Mouse (Mus musculus) kidney, postnatal 14 days (tissue): ENCODE results near the gene Cenph.
"Not testable (repeated sequence)": the region's sequence is repeated elsewhere in the genome, so short reads cannot be mapped to it uniquely, and the experiment has no call there.

ENCODE experiments used
- DNase-seq: peaks from one replicate; pipeline ENCODE4 v3.0.0; 2022; ENCODE audit warnings: mixed read lengths

Cenph gene

DNA sequence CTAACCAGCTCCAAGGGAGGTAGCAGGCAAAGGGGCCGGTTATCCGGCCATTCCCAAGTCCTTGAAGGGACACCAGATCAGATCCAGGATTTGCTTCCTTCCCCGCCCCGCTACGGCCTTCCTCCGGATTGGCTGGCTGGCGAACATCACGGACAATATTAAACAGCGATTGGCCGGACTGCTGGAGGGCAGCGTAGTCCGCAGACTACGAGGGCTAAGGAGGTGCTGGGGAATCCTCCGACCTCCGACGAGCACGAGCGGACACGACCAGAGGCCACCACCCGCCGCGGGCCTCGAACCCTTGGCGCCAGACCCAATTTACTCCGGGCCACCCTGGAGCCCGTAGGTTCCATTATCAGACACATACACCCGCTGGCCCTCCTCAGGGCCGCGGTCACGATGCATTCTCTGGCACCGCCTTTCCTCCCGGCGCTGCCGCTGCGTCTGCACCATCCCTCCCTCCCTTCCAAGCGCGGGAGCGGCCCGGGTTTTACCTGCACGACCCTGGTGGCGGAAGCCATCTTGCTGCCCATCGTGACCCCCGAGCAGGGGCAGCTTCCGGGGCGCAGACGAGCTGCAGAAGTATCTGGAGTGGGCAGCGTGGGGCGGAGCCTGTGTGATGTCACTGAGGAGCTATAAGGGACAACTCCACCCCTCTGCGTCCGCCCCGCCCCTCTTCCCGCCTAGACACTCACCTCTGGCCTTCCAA is 31.5 kb downstream of the Cenph start, which contains the start of gene Mrps36:
Gene Mrps36 (minus strand): TSS at position 624 of the 709 bp plus-strand sequence.
- peak; percentile 96 for DNase-seq

DNA sequence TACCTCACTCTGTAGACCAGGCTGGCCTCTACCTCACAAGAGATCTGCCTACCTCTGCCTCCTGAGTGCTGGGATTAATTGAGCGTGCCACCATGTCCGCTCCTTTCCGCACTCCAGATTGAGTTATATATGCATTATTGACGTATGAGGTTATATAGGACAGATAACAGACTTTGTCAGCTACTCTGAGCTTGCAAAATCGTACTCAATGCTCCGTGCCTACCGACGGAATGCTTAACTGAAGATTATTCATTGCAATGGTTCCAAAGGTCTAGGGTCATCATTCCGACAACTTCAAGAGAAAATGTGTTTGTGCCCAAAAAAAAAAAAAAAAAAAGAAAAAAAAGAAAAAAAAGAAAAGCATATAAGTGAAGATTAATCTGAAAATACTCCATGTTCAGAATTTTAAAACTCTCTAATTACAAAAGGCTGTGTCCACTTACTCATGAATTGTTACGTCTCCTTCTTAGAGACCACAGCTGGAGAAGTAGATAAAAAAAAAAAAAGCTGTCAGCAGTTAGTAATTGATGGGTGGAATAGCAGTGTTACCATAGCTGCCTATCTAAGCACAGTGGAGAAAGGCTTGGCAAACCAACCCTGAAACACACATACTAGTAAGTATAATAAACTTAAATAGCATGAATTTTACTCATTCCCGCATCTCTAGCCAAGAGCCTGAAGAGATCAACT is 32.2 kb downstream of the Cenph start:
- DNase-seq: peak; percentile 37

DNA sequence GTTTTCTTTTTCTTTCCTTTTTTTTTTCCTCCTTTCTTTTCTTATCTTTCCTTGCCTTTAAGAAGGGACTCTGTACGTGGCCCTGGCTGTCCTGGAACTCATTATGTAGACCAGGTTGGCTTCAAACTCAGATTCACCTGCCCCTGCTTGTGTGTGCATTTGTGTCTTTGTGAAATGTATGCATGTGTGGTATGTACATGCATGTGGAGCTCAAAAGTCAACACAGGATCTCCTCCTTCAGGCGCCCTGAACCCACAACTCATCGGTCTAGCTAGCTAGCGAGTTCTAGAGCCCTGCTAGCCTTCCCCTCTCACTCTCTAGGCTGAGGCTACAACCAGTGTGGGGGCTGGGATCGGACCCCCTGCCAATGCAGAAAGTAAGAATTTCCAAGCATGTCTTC is 32.9 kb downstream of the Cenph start:
- no peak for DNase-seq

DNA sequence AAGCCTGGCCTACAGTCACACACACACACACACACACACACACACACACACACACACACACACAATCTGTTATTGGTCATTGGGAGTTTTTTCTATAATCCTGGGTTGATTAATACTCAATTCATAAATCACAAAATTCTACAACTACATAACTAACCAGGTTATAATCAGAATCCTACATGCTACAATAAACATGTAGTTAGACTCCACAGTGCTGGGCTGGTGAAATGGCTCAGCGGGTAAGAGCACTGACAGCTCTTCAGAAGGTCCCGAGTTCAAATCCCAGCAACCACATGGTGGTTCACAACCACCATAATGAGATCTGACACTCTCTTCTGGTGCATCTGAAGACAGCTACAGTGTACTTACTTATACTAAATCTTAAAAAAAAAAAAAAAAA is 42.9 kb downstream of the Cenph start:
- DNase-seq: no peak

DNA sequence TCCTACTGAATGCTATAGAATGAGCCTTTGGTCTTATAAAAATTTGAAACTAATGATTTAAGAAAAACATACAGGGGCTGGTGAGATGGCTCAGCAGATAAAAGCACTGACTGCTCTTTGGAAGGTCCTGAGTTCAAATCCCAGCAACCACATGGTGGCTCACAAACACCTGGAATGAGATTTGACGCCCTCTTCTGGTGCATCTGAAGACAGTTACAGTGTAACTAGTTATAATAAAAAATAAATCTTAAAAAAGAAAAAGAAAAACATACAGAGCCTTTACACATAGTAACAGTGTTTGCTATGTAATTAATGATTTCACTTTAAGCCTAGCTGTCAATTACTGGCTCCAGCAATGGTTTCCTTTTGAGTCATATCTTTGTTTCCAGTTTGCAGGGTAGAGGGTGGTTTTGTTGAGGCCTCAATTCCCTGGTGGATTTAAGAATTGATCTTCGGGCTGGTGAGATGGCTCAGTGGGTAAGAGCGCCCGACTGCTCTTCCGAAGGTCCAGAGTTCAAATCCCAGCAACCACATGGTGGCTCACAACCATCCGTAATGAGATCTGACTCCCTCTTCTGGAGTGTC is 44.1 kb downstream of the Cenph start:
- not testable (repeated sequence) for DNase-seq

DNA sequence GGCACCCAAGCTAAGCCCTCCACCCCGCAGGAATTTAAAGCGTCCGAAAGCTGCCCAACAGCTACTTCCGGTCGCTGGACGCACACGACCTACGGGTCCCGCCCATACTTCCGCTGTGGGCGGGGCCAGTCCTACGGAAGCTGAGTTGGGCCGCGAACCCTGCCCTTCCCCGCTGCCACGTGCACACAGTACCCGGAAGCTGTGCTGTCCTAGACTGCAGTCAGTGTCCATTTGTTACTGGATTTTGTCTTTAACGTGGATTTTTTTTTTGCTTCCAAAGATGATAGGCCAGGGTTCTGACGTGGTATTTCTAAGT is 44.9 kb downstream of the Cenph start, which contains the start of gene Cdk7:
Gene Cdk7 (minus strand): TSS at position 79 of the 316 bp plus-strand sequence.
- peak; percentile 96 for DNase-seq

DNA sequence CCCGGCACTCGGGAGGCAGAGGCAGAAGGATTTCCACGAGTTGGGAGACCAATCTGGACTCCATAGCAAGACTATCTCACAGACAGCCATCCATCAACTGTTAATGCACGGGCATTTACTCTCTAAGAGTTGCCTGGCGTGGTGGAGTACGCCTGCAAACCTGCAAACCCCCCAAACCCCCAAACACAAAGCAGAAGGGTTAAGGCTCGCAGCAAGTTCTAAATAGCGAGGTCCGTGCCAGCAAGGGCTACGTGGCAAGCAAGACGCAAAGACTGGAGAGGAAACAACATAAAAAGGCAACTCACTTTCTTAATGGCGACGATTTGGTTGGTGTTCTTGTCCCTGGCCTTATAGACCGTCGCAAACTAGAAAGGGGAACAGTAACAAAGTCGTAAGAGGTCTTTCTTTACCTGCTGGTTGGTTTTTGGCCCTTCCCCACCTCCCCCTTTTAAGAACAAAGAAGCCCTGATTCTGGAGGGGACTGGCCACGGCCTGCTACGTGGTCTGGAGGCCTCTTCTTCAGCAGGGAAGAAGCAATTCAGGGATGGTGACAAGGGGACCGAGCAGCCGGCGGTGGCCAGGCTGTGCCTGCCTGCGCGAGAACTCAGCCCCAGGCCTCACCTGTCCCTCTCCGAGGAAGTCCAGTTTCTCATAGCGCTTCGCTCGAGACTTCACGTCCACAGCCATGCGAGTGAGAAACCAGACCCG is 45.4 kb downstream of the Cenph start:
- DNase-seq: peak; percentile 24

DNA sequence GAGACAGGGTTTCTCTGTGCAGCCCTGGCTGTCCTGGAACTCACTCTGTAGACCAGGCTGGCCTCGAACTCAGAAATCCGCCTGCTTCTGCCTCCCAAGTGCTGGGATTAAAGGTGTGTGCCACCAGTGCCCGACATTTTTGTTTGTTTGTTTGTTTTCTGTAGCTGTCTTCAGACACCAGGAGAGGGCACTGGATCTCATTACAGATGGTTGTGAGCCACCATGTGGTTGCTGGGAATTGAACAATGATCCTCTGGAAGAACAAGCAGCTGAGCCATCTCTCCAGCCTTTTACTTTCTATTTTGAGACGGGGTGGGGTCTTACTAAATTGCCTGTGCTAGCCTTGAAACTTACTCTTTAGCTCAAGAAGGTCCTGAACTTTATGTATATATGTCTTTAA is 47.2 kb downstream of the Cenph start:
- DNase-seq: not testable (repeated sequence)

DNA sequence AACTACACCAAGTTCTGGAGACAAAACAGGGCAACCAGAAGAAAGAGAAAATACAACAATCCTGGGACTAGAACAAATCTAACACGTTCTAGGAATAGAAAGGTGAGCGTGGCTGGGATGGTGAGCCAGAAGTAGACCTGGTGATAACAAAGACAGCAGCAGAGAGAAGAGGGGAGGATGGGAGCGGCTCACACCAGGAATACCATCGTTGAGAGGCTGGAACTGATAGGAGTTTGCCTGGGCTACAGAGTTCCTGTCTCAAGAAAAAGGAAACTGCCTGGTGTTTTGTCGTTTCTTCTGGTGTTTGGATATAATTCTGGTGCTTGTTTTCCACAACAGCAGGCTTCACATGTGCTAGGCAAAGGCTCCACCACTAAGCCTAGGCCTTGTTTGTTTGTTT is 47.6 kb downstream of the Cenph start:
- DNase-seq: no peak

DNA sequence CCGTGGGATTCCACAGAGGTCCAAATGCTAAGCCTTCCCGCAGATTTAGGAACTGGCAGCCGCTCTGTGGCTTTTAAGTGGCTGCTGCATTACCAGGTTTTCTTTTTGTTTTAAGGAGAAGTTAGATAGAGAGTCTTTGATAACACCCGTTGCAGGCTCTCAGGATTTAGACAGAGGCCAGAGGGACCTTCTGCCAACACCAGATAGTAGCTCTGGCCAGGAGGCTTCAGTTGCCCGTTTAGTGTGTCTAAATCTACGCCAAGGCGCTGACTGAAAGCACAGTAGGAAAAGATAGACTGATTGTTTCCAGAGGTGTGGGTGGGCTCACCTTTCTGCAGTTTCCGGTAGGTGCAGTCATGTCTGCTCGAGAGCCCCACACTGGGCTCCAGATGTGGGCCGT is 50.5 kb downstream of the Cenph start:
- DNase-seq: no peak

DNA sequence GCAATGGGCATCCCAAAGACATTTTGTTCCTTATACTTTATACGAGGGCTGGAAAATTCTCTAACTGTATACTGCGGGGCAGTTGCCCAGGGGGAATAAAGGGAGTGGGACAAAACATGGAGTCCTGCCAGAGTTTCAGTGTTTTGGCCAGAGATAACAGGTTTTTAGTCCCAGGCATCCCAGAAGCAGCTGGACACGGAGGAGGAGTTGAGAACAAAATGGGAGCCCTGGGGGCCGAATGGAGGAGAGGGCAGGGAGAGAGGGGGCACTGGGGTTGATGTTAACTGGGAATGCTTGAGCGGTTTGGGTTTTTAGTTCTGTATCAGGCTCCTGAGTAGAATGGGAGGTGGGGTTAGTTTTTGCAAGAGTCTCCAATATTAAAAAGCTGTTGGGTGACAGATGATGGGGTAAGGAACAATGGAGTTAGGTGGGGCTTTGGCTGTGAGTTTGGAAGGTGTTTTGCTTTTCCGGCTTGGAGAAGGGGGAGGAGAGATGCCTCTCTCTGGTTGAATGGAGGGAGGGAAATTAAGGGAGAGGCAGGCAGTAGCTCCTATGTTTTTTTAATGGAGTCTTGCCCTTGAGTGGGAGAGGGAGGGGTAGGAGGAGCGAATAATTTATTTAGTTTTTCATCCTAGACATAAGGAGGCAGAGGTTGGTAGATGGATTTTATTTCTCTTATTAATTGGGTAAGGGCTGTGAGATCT is 51.5 kb downstream of the Cenph start:
- DNase-seq: peak; percentile 34

DNA sequence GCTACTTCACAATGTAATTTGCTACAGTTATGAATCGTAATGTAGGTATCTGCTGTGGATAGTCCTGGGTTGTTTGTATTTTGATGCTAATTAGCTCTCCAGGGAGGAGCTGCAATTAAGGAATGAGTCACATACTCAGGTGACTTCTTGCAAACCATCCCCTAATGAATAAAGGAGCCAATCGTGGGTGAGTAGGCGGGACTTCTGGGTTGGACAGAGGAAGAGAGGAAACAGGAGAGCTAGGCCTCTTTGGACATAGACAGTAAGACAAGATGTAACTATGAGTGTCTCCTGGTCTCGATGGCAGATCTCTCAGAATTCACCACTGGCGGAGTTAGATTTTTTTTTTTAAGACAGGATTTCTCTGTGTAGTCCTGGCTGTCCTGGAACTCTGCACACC is 54.0 kb downstream of the Cenph start:
- DNase-seq: no peak

DNA sequence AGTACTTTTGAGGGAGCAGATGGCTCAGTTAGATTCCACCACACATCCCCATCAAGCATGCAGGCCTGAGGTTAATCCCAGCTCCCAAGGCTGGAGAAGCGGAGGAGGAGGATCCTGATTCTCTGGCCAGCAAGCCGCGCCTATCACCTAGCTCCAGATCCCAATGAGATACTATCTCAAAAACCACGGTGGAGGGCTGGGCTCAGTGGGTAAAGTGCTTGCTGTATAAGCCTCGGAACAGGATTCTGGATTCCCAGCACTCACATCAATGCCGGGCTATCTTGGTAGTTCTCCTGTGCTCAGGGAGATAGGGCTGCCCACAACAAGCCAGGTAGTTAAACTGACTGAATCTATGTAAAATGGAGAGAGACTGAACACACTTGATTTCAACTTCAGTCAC is 60.2 kb downstream of the Cenph start:
- no peak for DNase-seq
